Mouse (Mus musculus) adrenal gland, postnatal 4 days (tissue): ENCODE results near the gene Sppl3. TPM values are rescaled to one million over a fixed set of nuclear protein-coding genes. Genes with fewer than 3 reads are reported as not detected.

Source experiments
- DNase-seq, 2 experiments: peaks; one replicate each; pipeline ENCODE4 v3.0.0; 2021 to 2022; ENCODE audit warnings: low spot score in 2 of 2, mixed read lengths in 2 of 2
- total RNA-seq, 2 experiments: library from RNA; stranded (reverse); gene quantifications; 2 replicates each; pipeline ENCODE4 v1.2.3; 2021

Gene Sppl3
- total RNA-seq, 2 experiments from 2014 or later, result 91.7 to 92.3 TPM

DNA sequence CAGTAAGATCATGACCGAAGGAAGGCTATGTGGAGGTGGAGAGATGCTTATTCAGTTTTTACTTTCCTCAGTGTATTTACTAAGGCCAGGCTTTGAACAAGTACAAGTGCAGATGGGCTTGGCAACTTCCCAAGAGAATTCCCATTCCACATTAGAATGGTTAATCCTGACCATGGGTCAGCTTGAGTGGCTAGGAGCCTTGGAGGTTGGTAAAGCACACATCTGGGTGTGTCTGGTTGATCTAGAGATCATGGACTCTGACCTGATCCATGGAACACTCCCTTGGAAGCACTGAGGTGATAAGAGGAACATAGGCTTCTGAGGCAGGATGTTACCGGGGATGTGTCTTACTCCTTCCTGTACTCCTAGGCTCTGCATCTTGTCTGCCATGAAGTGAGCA is 21.7 kb downstream of the Sppl3 start:
- no peak for DNase-seq

DNA sequence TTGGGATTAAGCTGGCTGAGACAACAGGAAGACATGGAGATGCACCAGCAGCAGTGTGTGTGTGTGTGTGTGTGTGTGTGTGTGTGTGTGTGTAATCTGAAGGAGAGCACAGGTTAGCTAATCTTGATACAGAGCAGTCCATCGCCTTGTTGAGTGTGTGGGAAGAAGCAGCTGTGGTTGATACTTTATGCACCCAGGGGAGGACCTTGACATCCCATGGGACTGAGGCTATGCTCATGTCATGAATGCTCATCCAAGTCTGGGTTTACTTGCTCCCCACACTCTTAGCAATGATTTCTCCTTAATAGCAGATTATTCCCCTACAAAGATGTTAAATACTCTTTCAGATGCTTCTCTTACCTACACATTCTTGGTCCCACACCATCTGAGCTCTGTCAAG is 24.3 kb downstream of the Sppl3 start:
- DNase-seq, result no peak

DNA sequence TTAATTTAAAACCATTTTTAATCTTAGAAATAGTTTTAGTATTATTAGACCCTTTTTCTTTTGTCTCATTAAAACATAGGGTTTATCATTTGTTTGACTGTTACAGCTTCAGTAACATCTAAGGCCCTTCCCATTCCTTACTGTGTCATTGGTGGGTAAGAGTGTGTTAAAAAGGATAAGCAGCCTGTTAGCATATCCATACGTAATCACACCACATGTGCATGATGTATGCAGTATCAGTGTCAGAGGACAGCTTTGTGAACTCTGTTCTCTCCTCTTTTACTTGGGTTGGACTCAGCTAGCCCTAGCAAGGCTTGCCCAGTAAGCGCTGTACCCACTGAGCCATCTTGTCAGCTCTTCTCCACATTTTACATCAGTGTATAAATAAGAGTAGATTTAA is 26.2 kb downstream of the Sppl3 start:
- DNase-seq, result no peak

DNA sequence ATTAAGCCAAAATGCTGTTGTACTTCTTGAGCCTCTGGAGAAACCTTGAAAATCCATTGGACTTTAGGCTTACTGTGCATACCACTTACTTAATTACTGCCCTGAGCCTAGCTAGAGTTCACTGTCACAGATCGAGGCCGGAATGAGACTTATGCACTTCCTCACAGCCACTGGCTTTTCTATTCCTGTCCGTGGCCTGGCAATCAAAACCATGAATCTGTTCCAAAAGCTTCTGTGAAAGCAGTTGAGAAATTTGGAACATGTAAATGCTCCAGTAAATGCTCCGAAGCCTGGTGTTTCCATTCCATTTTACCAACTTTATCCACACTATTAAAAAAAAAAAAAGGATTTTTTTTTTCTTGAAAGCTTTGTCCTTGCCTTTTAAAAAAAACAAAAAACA is 29.8 kb downstream of the Sppl3 start:
- DNase-seq, result no peak

DNA sequence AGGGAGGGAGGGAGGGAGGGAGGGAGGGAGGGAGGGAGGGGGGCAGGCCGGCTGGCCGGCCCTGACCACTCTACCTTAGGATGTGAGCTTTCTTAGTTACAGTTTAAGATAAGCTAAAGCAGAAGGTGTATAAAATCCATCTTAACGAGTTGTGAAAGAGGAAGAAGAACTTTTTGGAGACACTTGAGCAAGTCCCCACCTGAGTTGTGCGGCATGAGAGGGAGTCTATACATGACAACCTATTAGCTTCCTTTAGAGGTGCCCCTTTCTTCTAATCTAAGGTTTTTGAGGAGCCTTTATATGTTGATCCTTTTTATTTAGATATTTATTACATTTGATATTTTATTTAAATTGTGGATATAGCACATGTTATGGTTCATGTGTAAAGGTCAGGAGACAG is 32.7 kb downstream of the Sppl3 start:
- no peak for DNase-seq

DNA sequence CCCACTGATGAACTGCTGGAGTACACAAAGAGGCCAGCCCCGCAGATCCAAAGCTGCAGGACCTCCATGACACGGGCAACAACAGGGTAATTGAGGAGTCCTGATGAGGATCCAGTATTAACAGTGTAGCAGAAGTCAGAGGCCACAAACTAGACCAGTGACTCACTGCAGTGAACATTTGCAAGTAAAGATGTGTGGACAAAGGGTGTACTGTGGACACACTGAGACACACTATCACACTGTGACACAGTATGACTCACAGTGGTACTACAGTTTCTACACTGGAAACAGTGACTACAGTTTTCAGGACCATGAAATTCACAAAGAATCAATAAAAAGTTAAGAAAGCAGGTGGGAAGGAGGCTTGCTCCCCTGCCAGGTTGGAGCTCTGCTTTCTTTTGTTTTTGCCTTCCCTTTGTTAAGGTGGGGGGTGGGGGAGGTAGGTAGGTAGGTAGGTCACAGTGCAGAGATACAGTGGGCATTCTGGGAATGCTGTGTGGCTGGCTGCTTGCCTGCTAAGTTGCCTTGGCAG is 34.3 kb downstream of the Sppl3 start:
- DNase-seq, result no peak

DNA sequence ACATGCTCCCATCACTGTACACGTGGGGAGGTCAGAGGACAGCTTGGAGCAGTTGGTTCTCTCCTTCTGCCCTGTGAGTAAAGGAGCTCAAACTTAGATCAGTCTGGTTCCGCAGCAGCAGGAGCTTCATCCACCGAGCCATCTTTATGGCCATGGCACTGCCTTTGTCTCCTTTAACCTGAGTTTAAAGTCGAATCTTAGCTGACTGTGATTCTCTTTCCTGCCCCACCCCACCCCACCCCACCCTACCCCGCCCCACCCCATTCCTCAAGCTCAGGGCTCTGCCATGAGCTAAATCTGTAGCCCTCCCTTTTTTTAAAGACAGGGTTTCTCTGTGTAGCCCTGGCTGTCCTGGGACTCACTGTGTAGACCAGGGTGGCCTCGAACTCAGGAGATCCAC is 38.8 kb downstream of the Sppl3 start:
- no peak for DNase-seq

DNA sequence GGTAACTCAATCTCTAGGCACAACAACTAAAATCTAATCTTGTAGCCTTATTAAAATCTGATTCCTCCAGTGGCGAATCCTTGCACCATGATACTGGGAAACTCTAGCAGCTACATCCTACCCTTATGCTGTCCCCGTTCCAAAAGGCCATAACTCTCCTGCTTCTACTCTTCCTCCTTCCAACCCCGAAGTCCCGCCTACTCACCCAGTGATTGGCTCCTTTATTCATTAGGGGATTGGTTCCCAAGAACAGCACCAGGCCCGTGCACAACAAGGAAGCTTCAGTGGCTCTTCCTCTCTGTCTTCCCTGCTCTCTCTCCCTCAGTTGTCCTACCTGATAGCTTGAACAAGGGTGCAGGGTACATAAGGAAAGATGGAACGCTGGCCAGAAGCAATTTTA is 39.8 kb downstream of the Sppl3 start:
- no peak for DNase-seq

DNA sequence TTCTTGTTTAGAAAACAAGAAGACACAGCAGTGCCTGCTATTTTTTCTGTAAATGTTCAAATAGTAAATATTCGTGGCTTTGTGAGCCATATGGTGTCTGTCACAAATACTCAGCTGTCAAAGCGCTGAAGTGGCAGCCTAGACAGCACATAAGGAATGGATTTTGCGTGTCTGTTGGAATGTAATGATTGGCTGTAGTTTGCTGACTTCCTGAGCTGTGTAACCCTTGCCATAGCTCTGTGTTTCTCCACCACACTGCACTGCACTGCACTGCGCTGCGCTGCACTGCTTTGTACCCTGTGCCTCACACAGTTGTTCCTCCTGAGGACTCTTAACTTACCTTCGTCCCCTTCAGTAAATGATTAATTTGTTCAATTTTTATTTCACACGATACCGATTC is 41.6 kb downstream of the Sppl3 start:
- no peak for DNase-seq

DNA sequence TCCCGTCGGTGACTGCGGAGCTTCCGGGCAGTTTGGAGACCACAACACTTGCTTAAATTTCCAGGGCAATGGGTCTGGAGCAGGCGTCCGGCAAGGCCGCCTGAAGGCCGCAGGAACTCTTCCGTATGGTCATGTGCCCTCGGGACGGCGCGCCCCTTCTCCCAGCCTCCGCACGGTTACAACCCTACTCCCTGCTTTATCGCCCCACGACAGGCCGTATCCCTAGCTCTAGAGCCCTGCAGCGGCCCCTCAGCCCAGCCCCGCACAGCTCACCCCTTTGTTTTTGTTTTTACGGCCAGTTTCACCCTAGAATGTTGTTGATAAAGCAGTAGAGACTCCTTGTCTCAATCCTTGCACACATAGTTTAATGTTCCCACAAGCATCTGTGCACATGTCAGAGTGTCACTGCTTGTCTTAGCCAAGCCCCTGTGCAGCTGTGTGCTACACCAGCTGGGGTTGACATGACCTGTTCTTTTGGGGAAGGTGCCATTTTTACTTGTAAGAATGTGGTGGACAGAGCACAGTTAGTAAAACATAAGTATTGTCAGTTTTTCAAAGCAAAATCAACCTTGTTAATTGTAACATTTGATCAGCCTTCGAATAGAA is 43.0 kb downstream of the Sppl3 start:
- no peak for DNase-seq

DNA sequence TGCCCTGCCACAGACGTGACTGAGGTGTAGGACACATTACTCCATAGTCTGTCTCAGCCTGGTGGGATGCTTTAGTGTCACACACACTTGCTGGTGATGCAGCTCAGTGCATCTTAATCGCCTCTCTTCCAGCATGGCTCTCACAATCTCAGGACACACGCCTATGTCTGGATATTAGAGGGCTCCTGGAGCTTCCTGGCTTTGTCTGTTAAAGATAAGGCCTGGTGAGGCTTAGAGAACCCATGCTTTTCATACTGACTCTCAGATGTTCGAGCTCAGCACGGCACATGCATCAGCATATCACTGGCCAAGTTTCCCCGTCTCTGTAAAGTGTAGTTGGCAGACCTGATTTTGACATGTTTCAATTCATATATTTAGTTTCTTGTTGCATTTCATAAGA is 44.5 kb downstream of the Sppl3 start:
- DNase-seq, result no peak

DNA sequence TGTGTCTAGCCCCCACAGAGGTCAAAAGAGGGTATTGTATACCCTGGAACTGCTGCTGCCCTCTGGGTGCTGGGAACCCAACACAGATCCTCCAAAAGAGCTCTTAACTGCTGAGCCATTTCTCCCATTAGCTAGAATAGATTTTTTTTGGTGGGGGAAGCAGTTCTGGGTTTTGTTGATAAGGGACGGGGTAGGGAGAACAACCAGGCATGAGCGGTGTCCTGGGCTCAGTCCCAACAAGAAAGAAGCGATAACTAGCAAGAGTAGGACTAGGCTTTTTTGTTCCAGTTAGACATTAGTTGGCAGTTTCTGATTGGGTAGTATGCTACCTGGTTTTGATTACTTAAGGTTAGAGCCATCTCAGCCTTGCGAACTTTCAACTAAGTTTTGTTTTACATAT is 46.2 kb downstream of the Sppl3 start:
- DNase-seq, result no peak

DNA sequence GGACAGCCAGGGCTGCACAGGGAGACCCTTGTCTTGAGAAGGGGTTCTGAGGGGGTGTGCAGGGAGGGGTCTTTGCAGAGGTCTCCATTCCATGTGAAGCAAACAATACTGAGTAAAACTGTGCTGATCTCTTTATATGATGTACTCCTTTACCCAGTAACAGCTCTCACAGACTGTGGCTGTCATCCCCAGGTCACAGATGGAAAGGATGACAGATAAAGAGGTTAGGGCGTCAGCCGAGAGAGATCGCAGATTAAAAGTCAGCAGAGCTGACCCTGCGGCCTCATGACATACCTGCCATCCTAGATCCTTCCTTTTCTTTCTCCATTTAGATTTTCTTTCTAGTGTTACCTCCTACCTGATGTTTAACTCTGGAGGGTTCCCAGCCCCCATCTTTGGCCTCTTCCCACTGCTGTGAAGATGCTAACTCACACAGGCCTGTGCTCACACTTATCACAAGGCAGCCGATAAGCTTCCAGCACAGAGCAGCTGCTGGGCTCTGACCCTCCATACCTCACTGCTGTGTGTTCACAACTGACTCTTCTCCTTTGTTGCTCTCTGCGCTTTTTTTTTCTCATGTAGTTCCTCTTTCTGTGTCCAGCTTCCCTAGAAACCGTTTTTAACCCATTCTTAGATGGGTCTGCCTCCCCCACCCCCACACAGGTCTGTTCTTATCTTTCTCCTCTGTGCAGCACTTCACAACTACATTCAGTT is 47.8 kb downstream of the Sppl3 start:
- DNase-seq, result no peak

DNA sequence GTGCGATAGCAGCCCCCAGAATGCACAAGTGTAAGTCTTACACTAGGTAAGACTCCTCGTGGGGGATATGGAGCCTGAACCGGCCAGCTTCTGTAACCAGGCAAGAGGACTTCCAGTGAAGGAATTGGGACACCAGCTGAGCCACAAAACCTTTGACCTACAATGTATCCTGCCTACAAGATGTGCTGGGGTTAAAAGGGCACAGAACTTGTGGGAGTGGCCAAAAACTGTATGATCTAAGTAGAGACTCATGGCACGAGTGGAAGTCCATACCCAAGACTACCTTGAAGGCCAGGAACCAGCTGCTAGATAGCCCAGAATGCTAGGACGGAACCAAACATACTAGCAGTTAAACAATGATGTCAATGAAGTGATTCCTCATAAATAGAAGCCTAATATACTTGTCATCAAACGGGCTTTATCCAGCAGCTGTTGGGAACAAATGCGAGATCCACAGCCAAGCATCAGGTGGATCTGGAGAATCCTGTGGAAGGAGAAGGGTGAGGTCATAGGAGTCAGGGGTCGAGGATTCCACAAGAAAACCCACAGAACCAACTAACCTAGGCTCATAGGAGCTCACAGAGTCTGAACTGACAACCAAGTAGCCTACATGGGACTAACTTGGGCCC is 49.2 kb downstream of the Sppl3 start:
- no peak for DNase-seq

DNA sequence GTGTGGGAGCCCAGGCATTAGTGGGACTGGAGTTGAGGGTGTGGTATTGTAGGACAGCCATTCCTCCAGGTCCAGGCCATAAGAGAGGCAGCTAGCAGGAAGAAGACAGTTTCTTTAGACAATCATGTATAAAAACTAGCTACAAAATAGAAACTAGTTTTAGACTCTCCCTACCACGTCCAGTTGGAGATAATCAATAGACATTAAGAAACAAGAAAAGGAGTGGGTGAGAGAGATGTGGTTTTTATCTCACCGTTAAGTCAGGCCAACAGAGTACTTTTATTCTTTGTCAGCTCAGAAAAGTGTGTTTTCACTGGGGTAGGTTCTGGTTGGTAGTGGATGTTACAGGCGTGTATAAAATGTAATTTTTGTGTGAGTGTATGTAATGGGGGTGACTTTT is 50.0 kb downstream of the Sppl3 start:
- no peak for DNase-seq

DNA sequence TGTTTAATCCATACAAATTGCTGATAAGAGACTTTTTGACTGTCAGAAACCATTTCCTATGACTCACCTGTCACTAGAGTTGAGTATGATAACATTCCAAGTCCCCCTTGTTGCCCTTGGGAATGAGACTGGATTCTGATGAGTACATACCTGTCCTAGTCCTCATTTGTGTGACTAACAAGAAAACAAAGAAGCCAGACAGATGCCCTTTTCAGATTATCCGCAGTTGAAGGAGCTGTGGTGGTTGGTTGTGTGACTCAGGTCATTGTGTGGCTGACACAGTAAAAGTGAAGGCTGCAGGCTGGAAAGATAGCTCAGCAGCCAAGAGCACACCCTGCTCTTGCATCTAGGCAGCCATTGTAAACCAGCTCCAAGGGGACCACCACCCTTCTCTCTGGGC is 51.6 kb downstream of the Sppl3 start:
- DNase-seq, result no peak

DNA sequence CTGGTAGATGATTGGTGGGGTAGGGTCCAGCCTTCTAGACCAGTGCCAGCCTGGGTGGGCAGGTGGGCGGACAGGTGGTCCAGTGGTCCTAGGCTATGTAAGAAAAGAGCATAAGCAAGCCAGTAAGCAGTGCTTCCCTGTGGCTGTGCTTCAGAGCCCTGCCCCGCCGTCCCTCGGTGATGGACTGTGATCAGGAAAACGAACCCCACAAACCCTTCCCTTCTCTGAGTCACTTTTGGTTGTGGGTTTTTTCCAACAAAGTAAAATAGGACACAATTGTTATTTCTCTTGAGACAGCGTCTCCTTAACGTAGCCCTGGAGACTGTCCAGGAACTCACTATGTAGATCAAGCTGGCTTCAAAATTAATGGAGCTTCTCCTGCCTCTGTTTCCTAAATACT is 52.5 kb downstream of the Sppl3 start:
- DNase-seq, result no peak

DNA sequence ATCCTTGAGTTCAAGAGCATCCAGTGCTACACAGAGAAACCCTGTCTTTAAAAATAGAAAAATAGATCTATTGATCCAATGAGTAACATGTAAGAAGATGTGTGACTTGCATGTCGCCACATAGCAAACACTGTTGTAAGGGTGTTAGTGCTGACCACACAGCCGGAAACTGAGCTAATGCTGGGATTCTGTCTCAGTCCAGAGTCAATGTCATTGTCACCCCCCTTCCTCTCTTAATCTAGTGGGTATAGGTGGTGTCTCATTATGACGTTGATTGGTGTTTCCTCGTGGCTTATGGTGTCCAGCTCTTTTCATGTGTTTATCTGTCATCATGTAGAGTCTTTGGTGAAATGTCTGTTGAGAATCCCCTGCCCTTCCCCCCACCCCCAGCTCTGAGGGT is 55.3 kb downstream of the Sppl3 start:
- DNase-seq, result no peak

DNA sequence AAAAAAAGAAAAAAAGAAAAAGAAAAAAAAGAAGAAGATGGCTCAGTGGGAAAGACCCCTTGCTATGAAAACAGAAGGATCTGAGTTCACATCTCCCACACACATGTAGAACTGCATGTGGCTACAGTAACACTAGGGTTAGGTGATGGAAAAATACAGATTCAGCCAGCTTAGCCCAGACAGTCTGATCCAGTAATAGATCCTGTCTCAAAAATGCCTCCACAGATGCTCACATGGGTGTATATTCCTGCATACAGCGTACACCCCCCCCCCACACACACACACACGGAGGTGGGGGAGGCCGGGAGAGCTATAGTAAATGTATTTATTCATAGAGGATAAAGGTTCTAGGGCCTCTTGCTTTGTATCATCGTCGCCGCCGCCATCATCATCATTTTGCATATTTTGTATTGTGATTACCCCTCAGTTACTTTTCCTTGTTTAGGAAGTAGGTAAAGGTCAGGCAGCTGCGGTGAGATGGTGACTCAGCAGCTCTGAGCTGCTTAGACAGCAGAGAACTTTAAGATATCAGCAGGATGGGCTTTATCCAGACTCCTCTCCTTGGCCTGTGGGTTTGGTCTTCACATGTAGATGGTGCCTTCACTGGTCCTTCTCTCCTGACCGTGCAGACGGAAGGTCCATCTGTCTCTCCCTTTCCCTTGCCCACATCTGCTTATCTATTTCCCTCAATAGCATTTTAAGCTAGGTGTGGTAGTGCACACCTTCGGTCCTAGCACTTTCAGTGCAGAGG is 57.9 kb downstream of the Sppl3 start:
- DNase-seq, result no peak

DNA sequence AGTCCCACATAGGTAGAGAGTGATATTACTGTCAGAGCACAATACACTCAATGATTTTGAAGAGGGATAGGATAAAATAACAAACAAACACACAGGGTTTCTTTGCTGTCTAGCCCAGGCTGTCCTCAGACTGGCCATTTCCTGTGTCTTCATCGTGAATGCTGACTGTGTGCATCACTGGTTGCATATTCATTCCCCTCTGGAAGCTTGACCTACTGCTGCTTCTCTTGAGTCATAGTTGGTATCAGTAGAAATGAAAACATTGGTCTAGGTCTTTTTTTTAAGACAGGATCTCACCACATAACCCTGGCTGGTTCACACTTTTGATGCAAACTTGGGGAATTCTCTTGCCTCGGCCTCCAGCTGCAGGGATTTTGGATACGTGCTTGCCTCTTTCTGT is 58.7 kb downstream of the Sppl3 start:
- no peak for DNase-seq

DNA sequence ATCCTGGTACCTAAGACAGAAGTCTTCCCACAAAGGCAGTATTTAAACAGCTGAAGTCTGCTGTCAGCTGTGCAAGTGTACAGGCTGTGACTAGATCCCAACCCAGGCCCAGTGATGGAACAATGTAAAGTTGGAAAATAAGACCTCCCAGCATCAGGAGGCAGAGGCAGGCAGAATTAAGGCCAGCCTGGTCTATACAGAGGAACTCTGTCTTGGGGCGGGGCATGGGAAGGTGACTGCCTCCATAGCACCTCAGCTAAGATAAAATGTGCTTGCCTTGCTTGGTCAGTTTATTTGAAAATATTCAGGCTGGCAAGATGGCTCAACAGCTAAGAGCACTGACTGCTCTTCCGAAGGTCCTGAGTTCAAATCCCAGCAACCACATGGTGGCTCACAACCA is 59.5 kb downstream of the Sppl3 start:
- DNase-seq, result no peak
